Mouse (Mus musculus) urinary bladder, adult 18-20 months (tissue): ENCODE measurements around the gene Pdgfd.

Experiments used
- DNase-seq, 2 experiments: peaks; one replicate each; pipeline ENCODE4 v3.0.0; 2022; ENCODE audit warnings: low spot score in 2 of 2, mixed read lengths in 2 of 2

Pdgfd gene

GRCm38 (mm10) chr9:6317114-6317513 is 148.7 kb downstream of the Pdgfd start:
- DNase-seq: no peak

DNA sequence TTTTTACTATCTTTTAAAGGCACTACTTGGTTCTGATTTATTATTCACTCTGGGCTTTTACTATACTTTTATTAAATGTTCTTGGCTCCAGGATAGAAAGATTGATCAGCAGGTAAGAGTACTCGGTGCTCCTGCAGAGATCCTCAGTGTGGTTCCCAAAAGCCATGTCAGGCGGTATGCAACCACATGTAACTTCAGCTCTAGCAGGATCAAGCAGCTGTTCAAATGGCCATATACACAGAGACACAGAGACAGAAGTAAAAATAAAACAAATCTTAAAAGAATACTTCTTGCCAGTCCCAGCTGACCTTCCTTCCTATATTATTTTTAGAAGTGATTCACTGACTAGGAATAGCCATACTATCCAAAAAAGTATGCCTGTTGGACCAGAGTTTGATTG is 157.0 kb downstream of the Pdgfd start:
- DNase-seq: no peak

DNA sequence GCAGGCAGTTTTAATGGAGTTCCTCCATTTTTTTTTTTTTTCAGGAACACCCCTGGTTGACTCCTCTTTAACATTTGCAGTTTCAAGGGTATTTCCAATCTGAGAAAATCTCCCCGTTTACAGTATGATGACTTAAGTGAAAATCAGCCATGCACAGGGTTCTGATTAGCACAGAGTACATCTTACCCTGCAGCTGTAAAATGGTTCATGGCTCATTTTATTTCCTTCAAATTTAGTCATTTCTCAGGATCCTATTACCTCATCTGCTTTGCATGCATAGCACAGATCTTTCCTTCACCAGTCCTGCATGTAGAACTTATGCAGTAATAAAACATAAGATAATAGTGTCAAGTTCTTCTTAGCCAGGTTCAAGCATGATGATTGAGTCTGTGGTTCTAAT is 165.1 kb downstream of the Pdgfd start:
- DNase-seq: no peak

DNA sequence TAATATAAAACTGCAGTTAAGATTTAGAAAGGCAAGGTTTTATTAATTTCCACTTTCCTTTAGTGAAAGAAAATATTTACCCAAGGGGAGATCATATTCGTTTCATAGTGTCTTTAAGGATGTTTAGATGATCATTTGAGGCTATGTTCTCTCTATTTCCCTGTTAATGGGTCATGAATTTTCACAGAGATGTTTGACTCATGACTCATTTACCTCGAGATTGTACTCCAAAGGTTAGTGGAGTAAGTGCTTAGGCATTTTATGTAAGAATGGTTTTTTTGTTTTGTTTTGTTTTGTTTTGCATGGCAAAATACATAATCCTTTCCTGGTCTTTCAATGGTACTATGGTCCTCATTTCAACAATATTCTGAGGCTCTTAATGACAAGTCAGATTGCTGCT is 167.9 kb downstream of the Pdgfd start:
- no peak for DNase-seq

DNA sequence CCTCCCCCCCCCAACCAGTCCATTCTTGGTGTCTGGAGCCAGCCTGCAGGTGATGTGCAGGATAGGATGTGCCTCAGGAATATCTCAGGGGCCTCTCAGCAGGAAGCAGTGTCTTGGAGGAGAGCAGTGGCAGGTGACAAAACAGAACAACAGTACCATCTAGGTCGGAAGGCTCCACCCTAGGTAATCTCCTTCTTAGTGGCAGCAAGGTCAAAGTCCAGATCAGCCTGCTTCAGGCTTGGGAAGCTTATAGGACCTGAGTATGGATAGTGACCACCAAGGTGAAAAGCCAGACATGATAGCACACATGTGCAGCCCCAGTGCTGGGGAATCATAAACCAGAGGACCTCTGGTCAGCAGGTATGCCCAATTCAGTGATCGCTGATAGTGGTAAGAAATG is 169.5 kb downstream of the Pdgfd start:
- DNase-seq: no peak

GRCm38 (mm10) chr9:6338344-6338743 is 170.0 kb downstream of the Pdgfd start:
- DNase-seq: no peak

DNA sequence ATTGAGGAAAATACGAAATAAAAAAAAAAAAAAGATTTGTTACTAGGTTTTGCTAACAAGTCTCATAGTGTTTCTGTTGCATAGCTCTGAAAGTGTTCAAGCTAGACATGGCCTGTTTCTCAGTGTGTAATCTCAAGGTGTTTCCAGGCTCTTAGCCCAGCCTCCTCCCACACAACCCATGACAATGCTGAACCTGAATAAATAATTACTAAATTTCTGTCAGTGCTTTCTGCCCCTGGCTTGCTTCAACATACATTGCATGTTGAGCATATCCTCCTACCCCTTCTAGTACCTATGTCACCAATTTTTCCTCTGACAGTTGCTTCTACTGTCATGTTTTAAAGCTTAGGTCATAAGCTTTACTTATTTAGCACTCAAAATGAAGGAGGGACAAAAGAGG is 171.0 kb downstream of the Pdgfd start:
- DNase-seq: no peak

- DNase-seq: no peak
Measured at GRCm38 (mm10) chr9:6340750-6341149, 172.4 kb downstream of the Pdgfd start.

DNA sequence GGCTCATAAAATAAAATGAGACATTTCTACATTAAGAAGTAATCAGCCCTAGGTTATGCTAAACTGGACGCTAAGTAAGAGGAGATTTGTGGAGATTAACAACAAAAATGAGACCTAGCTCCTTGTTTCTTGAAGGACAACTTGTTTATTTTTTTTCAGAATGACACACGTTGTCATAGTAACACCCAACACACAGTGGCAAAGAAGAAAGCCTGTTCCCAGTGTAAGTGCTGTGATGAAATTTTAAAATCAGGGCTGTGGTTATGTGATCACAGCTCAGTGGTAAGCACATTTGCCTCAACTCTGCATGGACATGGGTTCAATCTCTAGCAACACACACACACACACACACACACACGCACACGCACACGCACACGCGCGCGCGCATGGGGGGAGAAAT is 174.5 kb downstream of the Pdgfd start:
- no peak for DNase-seq

DNA sequence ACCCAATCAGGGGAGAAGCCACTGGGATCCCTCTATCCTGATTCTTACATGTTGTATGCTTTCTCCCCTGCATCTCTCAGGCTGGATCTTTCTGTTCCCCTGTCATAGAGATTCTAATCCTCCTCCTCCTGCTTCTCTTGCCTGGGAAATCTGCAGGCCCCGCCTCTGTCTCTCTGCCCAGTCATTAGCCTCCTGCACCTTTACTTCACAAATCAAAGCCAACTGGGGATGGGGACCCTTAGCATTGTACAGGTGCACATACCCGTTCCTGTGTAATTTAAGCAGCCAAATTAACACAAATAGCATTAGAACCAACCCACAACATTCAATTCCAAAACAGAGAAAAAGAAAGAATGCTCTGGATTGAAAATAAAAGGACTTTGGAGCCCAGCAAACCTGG is 176.1 kb downstream of the Pdgfd start:
- no peak for DNase-seq

GRCm38 (mm10) chr9:6344924-6345323 is 176.5 kb downstream of the Pdgfd start:
- no peak for DNase-seq

- no peak for DNase-seq
Measured at GRCm38 (mm10) chr9:6345366-6345765, 177.0 kb downstream of the Pdgfd start.

DNA sequence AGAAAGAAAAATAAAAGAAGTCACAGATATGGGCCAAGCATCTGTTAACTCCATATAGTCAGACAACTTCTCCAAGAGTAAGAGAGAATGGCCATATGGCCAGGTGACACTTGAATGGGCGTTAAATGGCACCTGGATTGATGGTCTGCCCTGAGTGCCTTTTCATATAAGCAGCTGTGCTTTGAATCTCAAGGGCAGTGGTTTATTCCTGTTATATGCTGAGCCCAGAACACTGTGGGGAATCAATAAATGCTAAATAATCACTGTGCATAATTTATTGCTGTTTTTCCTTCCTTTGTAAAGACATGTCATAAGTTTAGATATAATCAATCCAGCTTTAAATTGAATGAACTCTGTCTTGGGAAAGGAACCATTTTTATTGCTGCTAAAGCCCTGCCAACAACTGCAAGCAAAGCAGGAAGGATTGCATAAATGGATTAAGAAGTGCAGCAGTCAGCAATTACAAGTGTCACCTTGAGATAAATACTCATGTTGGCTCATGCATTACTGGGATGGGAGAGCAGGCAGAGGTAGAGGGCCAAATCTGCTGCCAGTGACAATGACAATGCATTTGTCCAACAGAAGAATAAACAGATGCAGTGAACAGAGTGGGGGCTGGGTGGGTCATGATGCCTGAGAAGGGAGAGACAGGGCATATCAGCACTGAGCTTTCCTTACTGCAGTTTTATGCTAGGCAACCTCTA is 185.0 kb downstream of the Pdgfd start:
- DNase-seq: no peak

GRCm38 (mm10) chr9:6360795-6361194 is 192.4 kb downstream of the Pdgfd start:
- no peak for DNase-seq

DNA sequence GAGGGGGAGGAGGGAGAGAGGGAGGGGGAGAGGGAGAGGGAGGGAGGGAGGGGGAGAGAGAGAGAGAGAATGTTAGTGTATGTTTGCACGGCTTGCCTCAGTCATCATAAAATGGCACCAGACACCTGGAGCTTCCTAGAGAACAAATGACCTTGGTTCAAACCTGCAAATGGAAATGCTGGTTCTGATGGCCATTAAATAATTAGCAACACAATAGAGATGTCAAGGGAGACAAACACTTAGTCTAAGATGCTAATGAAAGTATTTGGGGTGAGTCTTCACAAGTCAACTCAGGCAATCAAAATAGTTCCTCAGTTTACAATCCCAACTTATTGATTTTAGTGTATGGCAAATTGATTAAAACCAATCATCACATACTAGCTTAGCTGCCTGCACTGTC is 198.2 kb downstream of the Pdgfd start:
- DNase-seq: no peak

DNA sequence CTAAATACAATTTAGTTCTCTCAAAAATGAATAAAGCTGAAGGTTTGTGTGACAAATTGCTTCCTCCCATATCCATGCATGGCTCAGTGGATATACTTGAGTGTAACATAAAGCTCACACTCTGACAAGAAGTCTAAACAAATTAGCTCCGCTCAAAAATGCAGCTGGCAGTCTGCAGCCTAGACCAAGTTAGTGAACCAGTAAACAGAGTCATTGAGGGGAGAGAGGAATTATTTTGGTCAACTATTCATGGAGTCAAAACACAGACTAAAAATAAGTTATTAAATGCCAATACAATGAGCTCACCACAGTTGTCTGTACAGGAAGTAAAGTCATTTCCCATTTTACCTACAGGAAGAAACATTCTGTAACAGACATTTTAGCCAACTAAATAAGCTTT is 233.4 kb downstream of the Pdgfd start:
- no peak for DNase-seq

GRCm38 (mm10) chr9:6406535-6406934 is 238.2 kb downstream of the Pdgfd start:
- DNase-seq: no peak

DNA sequence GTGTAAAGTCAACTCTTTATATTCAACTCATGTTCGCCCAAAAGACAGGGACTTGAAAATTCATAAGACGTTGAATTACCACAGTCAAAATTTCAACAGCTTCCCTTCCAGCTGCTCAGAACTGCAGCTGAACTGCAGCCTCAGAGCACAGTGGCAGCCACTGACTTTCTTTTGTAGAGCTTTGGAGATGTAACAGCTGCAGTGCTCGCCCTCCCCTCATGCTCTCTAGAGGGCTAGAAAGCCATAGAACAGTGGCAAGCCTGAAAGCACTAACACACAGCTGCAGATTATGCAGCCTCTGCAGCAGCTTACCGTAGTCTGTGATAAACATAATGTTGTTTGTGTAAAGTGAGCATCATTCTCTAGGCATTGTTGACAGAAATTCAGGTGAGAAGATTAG is 239.6 kb downstream of the Pdgfd start:
- DNase-seq: no peak

GRCm38 (mm10) chr9:6424606-6425005 is 256.2 kb downstream of the Pdgfd start:
- DNase-seq: no peak
